Mouse (Mus musculus) spleen, adult 2 months (tissue): Measurements from ENCODE around the gene Hoxd4.

Experiments
- CTCF ChIP-seq: fragments of 200-500 bp; IDR thresholded peaks from 2 replicates; pipeline ENCODE4 v1.5.1; 2011; ENCODE audit warnings: mild to moderate bottlenecking, inconsistent platforms; ENCODE audit not compliant: insufficient read depth, insufficient read length, insufficient replicate concordance; ENCODE audit errors: extremely low read depth
- POLR2A ChIP-seq: fragments of 200-500 bp; IDR thresholded peaks from 2 replicates; pipeline ENCODE4 v1.6.1; 2011; ENCODE audit warnings: low read depth, low read length, inconsistent platforms

DNA sequence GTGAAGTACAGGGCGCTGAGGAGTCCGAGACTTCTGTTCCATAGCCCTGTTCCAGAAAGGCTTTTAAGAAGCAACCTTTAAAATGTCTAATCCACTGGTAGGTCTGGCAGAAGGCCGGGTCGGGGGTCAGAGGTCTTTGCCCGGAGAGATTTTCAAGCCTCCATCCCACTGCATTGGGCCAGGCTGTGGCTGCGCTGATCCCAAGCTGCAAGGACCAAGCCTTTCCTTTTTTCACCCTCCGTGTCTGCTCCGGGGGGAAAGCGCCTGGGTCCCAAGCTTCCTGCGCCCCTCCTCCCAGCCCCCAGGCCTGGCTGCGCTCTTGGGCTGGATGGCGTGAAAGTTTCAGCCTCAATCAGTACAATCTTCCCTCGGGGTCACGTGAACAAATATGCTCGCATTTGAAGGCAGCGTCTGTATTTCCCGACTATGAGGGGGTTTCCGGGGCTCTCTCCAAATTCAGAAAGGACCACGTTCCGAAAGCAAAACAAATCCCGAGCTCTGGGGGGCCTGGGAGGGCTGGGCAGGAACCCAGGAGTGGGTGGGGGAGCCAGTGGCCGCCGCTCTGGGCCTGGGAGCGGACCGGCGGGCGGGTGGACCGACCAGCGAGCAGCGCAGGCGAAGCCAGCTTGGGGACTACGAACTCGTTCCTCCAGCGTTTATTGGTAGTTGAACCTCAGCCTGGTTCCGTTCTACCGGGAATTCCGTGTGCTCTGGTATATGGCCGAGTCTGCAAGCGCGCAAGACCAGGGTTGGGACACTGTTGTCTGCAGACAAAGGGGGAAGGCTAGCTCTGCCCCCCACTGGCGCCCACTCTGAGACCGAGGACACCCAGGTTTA lies 24.3 kb downstream of the Hoxd4 start:
- TF ChIP-seq POLR2A (no peak), CTCF (no peak)
